Mouse (Mus musculus) testis, adult 2 months (tissue): Measurements from ENCODE around the gene Pradc1.

ENCODE experiments used
- CTCF ChIP-seq: fragments of 200-500 bp; IDR thresholded peaks from 2 replicates; pipeline ENCODE4 v1.5.1; 2012; ENCODE audit warnings: low read depth, mild to moderate bottlenecking, inconsistent platforms, low read length, moderate library complexity; ENCODE audit not compliant: control insufficient read depth, insufficient read depth, insufficient replicate concordance
- POLR2A ChIP-seq: fragments of 200-500 bp; IDR thresholded peaks from 2 replicates; pipeline ENCODE4 v1.6.1; 2012; ENCODE audit warnings: low read depth, mild to moderate bottlenecking, inconsistent platforms, low read length, moderate library complexity; ENCODE audit not compliant: control insufficient read depth

DNA sequence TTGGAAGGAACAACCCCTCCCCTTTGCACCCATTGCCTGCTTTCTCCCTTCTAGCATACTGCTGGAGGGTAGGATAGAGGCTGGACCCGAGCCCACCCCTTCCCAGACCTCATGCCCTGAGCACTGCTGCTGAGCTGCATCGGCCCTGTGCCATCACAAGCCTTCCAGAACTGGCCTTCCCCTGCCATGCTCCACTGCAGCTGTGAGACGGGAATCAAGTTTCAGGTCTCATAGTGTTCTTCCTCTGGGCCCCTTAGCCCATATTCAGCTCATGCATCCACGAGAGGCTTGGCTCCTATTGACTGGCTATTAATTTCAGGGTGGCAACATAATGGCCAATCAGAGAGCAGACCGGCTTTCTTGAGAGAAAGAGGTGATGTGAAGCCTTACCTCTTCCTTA is 6.5 kb downstream of the Pradc1 start:
- no peak for TF ChIP-seq POLR2A
- TF ChIP-seq CTCF = no peak
